Mouse (Mus musculus) megakaryocyte progenitor cell, adult 5-6 weeks (primary cell): Measurements from ENCODE around the gene Selenbp2. TPM values are rescaled to one million over a fixed set of nuclear protein-coding genes. Genes with fewer than 3 reads are reported as not detected.
"Not testable (repeated sequence)": the region's sequence is repeated elsewhere in the genome, so short reads cannot be mapped to it uniquely, and the experiment has no call there.

Experiments
- ATAC-seq: replicated peaks from 2 replicates; pipeline ENCODE4 v1.8.0; 2016; ENCODE audit warnings: mild to moderate bottlenecking, moderate TSS enrichment, inconsistent platforms; ENCODE audit not compliant: poor library complexity
- total RNA-seq, 2 experiments: library from RNA; stranded (forward) in 1 of 2; stranded (reverse) in 1 of 2; fragments of 157-497, 149-512 nt in 1 of 2; fragments of 200-1000 nt in 1 of 2; gene quantifications; 2 replicates each; pipeline versions ENCODE4 v1.2.3 to v1.2.4; 2015 to 2017

Selenbp2 gene
- total RNA-seq (2015) = not detected in 2 replicates
- 0.14 TPM in 1 of 2 replicates, not detected in the other for total RNA-seq (2017)

- ATAC-seq = peak; percentile 34; the same call in 1 of the 2 replicates
Observed at GRCm38 (mm10) chr3:94693329-94693825, at the start of gene Selenbp2. TSS of gene Selenbp2 (plus strand) at chr3:94693556.

DNA sequence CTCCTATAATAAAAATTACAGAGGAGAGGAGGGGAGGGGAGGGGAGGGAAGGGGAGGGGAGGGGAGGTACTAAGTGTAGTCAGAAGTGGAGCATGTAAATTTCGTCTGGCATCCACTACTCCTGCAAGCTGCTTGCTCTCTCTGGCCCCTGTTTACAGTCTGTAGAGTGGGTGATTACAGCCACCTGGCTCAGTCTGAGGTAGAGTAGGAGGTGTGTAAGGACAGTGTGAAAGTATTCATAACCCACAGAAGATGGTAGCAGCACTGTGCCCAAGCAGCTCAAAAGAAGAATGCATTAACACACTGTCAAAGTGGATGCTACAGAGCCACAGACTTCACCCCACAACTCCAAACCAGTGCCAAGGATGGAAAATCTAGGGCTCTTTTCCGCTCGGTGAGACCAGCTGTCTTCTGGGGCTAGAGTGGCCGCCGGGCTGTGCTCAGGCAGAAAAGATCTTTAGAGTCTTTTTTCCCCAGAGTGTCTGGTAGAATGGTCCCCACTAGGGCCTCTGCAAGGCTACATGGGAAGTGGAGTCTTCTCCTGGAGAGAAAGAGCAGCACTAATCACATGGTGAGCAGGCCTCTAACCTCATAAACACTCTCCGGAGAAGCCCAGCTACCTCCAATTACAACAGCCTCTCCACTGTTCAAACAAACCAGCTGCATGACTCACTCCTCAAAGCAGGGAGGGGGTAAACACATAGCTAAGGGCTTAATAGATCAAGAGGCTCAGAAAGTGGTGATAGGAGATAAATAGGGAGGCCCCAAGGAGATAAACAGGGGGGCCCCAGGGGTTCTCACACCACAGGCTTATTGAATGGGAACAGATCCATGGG is 44.4 kb upstream of the Selenbp2 start:
- ATAC-seq = peak; percentile 44; the same call in 1 of the 2 replicates

DNA sequence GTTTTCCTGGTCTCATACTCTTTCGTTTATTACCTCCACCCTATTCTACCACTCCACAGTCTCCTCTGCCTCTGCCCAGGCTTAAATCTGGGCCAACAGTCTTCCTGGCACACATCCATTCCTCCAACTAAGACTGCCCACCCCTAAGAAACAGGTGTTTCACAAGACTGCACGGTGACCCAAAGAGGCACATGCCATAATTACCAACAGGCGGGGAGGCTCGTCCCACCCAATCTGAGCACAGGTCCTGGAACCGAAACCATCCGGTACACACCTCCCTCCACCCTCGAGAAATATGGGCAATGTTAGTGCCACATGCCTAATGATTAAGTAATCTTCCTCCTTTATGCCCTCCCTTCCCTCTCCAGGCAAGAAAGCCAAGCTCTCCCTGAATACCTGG is 42.9 kb upstream of the Selenbp2 start:
- ATAC-seq = no peak

DNA sequence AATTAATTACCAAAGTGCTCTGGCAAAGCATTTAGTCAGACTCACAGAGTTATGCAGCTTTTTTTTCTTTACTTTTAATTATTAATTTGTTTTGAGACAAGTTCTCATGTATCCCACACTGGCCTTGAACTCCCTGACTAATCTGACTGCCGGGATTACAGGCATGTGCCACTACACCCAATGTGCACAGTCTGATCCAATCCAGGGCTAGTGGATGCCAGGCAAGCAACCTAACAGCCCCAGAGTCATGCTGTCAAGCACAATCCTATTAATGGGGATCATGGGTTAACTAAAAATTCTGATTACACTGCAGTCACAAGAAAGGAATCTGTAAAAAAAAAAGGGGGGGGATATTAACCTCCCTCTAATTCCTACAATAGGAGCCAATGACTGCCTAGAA is 39.4 kb upstream of the Selenbp2 start:
- not testable (repeated sequence) for ATAC-seq

GRCm38 (mm10) chr3:94657852-94658739 is 35.3 kb upstream of the Selenbp2 start:
- ATAC-seq = peak; percentile 14

DNA sequence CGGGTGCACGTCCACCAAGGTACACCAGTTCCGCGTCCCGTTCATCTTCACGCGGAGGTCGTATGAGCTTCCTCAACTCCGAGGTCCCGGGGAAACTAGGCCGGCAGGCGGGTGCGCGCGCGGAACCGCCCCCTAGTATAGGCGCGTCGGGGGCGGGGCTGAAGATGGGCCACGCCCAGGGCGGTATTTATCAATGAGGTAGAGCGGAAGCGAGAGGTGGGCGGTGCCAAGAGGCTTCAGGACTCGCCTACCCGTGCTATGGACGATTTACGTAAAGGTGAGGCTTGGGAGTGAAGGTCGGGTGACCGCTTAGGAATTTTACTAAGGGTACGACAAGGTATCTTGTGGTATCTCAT is 34.6 kb upstream of the Selenbp2 start, which contains the start of gene Tuft1:
TSS of gene Tuft1 (minus strand) at position 133 of the 356 bp plus-strand sequence.
- ATAC-seq = peak; percentile 91

DNA sequence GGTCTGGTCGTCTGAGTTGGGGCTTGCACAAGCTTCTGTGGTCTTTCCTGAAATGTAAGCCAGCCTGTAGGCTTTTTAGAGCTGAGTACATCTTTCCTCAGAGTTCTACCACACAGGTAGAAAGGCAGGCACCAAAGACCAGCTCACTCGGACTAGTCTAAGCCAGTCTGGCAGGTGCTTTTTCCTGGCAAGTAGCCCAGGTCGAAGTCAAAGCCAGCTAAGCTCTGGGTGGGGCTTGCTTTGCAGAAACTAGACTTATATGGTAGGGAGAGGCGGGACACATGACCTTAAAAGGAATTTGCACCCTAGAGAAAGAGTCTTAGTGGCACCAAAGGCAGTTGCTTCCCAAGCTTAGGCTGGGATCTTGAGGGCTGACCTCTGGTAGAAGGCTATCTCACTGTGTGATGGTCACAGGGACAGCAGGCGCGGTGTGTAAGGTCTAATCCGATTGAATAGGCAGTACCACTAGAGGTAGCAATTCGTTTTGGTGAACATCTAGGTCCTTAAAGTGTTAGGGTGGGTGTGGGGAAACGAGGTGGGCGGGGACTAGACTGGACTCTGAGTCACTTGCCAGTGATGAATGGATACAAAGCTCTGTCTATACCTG is 34.1 kb upstream of the Selenbp2 start:
- ATAC-seq = peak; percentile 54

- not testable (repeated sequence) for ATAC-seq
Observed at GRCm38 (mm10) chr3:94660841-94661240, 32.5 kb upstream of the Selenbp2 start.

DNA sequence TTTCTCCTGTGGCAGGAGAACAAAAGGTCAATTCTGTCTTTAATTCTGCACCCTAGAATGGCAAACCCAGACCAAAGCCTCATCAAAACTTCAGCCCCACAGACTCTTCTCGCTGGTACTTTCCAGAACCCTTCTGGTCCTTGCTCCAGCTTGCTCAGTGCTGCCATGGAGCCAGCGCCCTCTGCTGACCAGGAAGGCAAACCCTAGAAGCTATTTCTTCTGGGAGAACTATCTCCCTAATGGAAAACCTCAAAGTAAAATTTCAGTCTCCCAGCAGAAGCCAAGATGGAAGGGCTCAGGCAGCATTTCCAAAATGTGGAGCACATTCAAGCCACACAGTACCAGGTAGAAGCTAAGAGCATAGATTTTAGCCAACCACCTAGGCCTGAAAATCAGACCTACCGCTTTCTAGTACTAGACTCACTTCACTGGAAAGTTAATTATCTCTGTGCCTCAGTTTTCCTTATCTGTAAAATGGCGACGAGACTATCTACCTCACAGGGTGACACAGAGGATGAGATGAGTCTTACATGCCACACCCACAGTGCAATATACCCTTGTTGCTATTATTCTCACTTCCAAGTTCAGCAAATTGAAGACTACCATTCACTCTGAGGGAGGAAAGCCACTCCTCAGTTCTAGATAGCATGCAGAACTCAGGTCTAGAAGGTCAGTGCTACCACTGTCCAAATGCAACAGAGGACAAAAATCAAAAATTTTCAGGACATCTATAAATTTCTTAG is 28.1 kb upstream of the Selenbp2 start:
- ATAC-seq = peak; percentile 53; the same call in 1 of the 2 replicates

DNA sequence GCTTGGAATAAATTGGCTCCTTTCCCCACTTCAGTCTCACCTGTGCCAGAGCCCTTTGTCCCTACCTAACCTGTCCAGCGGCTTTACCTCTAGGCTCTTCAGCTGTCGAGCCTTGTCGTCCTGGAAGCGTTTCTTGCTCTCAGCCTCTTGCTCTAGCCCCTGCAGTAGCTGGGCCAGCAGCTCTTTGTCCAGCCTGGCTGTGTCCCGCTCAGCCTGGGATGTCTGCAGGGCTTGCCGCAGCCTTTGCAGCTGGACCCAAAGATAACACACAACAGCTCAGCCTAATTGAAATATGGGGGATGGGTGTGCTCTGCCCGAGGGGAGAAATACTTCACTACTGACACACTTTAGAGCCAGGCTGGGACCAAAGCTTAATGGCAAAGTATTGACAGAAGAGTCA is 27.5 kb upstream of the Selenbp2 start:
- peak; percentile 68 for ATAC-seq

GRCm38 (mm10) chr3:94675101-94675500 is 18.3 kb upstream of the Selenbp2 start:
- not testable (repeated sequence) for ATAC-seq

- ATAC-seq = no peak
Observed at GRCm38 (mm10) chr3:94679351-94679841, 14.0 kb upstream of the Selenbp2 start.

DNA sequence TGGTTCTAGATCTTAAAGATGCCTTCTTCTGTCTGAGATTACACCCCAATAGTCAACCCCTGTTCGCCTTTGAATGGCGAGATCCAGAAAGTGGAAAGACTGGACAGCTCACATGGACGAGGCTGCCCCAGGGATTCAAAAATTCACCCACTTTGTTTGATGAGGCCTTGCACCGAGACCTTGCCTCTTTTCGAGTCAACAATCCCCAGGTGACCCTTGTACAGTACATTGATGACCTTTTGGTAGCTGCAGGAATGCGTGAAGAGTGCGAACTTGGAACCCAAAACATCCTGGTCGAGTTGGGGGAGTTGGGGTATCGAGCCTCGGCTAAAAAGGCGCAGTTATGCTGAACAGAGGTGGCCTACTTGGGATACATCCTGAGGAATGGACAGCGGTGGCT is 13.3 kb upstream of the Selenbp2 start:
- not testable (repeated sequence) for ATAC-seq

DNA sequence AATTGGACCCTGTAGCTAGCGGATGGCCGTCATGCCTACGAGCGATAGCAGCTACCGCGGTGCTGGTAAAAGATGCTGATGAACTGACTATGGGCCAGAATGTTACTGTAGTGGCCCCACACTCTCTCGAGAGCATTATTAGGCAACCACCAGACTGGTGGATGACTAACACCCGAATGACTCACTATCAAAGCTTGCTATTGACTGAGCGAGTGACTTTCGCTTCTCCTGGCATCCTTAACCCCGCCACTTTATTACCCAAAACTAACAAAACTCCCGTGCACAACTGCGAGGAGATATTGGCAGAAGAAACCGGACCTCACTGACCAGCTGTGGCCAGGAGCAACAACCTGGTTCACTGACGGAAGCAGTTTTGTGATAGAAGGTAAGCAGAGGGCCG is 12.6 kb upstream of the Selenbp2 start:
- ATAC-seq = no peak

- no peak for ATAC-seq
Observed at GRCm38 (mm10) chr3:94683646-94684045, 9.7 kb upstream of the Selenbp2 start.

- peak; percentile 95 for ATAC-seq
Observed at GRCm38 (mm10) chr3:94685989-94686772, 7.2 kb upstream of the Selenbp2 start.

DNA sequence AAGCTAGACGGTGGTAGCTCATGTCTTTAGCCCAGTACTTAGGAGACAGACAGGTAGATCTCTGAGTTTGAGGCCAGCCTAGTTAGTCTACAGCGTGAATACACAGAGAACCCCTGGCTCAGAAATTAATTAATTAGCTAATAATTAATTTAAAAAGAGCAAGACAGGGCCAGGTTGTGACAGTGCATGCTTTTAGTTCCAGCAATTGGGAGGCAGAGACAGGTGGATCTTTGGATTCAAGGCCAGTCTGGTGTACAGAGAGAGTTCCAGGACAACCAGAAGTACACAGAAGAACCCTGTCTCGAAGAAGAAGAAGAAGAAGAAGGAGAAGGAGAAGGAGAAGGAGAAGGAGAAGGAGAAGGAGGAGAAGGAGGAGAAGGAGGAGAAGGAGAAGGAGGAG is 4.7 kb upstream of the Selenbp2 start:
- ATAC-seq = not testable (repeated sequence)

DNA sequence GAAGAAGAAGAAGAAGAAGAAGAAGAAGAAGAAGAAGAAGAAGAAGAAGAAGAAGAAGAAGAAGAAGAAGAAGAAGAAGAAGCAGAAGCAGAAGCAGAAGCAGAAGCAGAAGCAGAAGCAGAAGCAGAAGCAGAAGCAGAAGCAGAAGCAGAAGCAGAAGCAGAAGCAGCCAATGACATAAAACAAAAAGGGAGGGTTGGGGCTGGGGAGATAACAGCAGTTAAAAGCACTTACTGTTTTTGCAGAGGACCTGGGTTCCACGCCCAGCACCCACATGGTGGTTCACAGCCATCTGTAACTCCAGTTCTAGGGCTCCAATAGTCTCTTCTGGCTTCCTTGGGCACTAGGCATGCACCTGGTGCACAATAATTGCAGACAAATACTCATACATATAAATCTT is 4.2 kb upstream of the Selenbp2 start:
- ATAC-seq = not testable (repeated sequence)

- not testable (repeated sequence) for ATAC-seq
Observed at GRCm38 (mm10) chr3:94690162-94690561, 3.2 kb upstream of the Selenbp2 start.
